ENCODE assay signal across 9 mouse cellular contexts in the genomic region with DNA sequence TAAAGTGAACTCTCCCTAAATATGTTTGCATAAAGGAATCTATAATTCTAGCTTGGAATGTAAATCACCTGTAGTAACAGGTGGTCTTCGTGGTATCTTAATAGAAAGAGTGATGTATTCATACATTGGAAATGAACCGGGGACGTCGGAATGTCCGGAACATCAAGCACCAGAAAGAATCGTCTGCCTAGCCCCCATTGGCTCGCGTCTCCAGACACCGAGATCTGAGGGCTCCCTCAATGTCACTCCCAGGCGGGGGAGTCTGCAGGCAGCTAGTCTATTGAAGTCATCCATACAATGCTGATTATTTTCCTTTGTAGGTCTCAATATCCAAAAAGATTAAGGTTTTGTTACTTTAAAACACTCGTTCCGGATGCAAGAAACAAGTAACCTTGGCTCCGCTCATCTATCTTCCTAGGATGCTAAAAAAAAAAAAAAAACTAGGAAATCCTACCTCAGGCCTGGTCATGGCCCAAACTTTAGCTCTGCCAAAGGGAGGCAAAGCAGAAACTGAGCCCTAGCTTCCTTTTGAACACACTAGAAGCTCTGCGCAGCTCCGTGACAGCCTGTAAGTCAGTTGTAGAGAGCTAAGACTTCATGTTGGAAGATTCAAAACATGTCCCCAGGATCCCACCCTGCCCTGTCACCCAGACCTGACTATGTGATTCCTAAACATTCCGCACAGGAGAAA. TPM values are rescaled to one million over a fixed set of nuclear protein-coding genes. Genes with fewer than 3 reads are reported as not detected.
A peak's percentile ranks its signal among the peaks of the same experiment; 100 is the strongest.
DNase-seq lines count a peak whose midpoint lies in the region; ATAC-seq lines count a peak whose summit lies in the region.
"Had no signal": no experiment of that assay in that cellular context is flagged by ENCODE, and none has a peak within 500 bp of the region (broad histone marks: within the 10 kb centered on the region; RNA-seq: fewer than 3 reads in every experiment).

No protein-coding gene starts in this region.

- intact Hi-C loops in heart, postnatal 25 days (cut with DNase I), result loop anchor here (2.0 to 5.0 kb wide), 2 partner anchors 15 to 156 kb away; no protein-coding TSS in a partner anchor

- WGBS in heart, embryonic 11.5 days (ENCODE audit: insufficient replicate concordance), result 17% methylated on average over 16 of the region's 16 CpGs
- WGBS in forebrain, embryonic 11.5 days, result 9% methylated on average over 16 of the region's 16 CpGs
- 10% methylated on average over 16 of the region's 16 CpGs for WGBS in neural tube, embryonic 12.5 days

- DNase-seq in heart, postnatal 25 days (ENCODE audit: low spot score), result no peak
- DNase-seq in adrenal gland, postnatal 14 days, result peak; percentile 69
- peak; percentile 72 for DNase-seq in forebrain, embryonic 11.5 days (ENCODE audit: low spot score)
- DNase-seq in kidney, postnatal 10 days, result peak; percentile 58
- DNase-seq in spleen, postnatal 4 days (ENCODE audit: low spot score in 2 of 2), result no peak
- no peak for DNase-seq in urinary bladder, adult 18-20 months (ENCODE audit: low spot score in 2 of 2)

- H3K4me3 ChIP-seq in heart, embryonic 11.5 days (ENCODE audit: low read depth, low read length), result peak overlapping the region; percentile 41
- H3K4me3 ChIP-seq in forebrain, embryonic 11.5 days (ENCODE audit: low read depth, low read length), result peak overlapping the region; percentile 30
- peak overlapping the region; percentile 38 for H3K4me3 ChIP-seq in neural tube, embryonic 12.5 days

- peak overlapping the region; percentile 96 for H3K27ac ChIP-seq in heart, embryonic 11.5 days (ENCODE audit: low read depth, low read length)
- peak overlapping the region; percentile 98 for H3K27ac ChIP-seq in forebrain, embryonic 11.5 days (ENCODE audit: low read depth, low read length)
- peak overlapping the region; percentile 96 for H3K27ac ChIP-seq in neural tube, embryonic 12.5 days

- no peak for ATAC-seq in heart, embryonic 11.5 days (replicated peaks; ENCODE audit: insufficient number of reproducible peaks, low FRiP score, low TSS enrichment)
- ATAC-seq in forebrain, embryonic 11.5 days (replicated peaks; ENCODE audit: low FRiP score), result peak; percentile 43
- ATAC-seq in neural tube, embryonic 12.5 days (ENCODE audit: low FRiP score, low read depth), result peak; percentile 72
- ATAC-seq: Patski had no signal

- peaks cover 33% of the 10 kb centered on the region for H3K4me1 ChIP-seq in heart, embryonic 11.5 days (ENCODE audit: control insufficient read depth, insufficient read depth, low read length)
- H3K4me1 ChIP-seq in forebrain, embryonic 11.5 days (replicated peaks; ENCODE audit: control insufficient read depth, insufficient read depth, low read length), result peaks cover 7% of the 10 kb centered on the region
- H3K4me1 ChIP-seq in neural tube, embryonic 12.5 days, result peaks cover 26% of the 10 kb centered on the region

- peak overlapping the region; percentile 81 for H3K4me2 ChIP-seq in heart, embryonic 11.5 days
- H3K4me2 ChIP-seq in forebrain, embryonic 11.5 days (ENCODE audit: low read depth, low read length, severe bottlenecking), result peak overlapping the region; percentile 56
- peak overlapping the region; percentile 63 for H3K4me2 ChIP-seq in neural tube, embryonic 12.5 days (replicated peaks)

- no peaks in the 10 kb centered on the region for H3K27me3 ChIP-seq in heart, embryonic 11.5 days (ENCODE audit: control insufficient read depth, insufficient read depth, low read length)
- no peaks in the 10 kb centered on the region for H3K27me3 ChIP-seq in forebrain, embryonic 11.5 days (ENCODE audit: control insufficient read depth, insufficient read depth, low read length)
- H3K27me3 ChIP-seq in neural tube, embryonic 12.5 days (replicated peaks), result no peaks in the 10 kb centered on the region
- H3K27me3 ChIP-seq: Patski had no signal

- H3K9ac ChIP-seq in heart, embryonic 11.5 days (ENCODE audit: low read depth, low read length), result peak overlapping the region; percentile 91
- H3K9ac ChIP-seq in forebrain, embryonic 11.5 days (ENCODE audit: low read length), result peak overlapping the region; percentile 79
- H3K9ac ChIP-seq in neural tube, embryonic 12.5 days, result peak overlapping the region; percentile 61

- no peaks in the 10 kb centered on the region for H3K9me3 ChIP-seq in heart, embryonic 11.5 days (replicated peaks; ENCODE audit: control insufficient read depth, low read length)
- H3K9me3 ChIP-seq in forebrain, embryonic 11.5 days (ENCODE audit: control insufficient read depth, low read length), result no peaks in the 10 kb centered on the region
- H3K9me3 ChIP-seq in neural tube, embryonic 12.5 days, result no peaks in the 10 kb centered on the region

- peaks cover 2% of the 10 kb centered on the region; the same call in 1 of the 2 replicates for H3K36me3 ChIP-seq in heart, embryonic 11.5 days (ENCODE audit: control insufficient read depth, insufficient read depth, low read length)
- H3K36me3 ChIP-seq in forebrain, embryonic 11.5 days (ENCODE audit: control insufficient read depth, insufficient read depth, low read length), result no peaks in the 10 kb centered on the region
- H3K36me3 ChIP-seq in neural tube, embryonic 12.5 days, result no peaks in the 10 kb centered on the region

RNA-seq across cellular contexts. Expression of a gene that starts 16.3 kb away (rescaled TPM):
- 52.6 and 60.6 TPM in 2 replicates for polyA plus RNA-seq in heart, embryonic 11.5 days (2014; fragmentation: Nextera tagmentation; extraction: Ambion mirVana)
- total RNA-seq in heart, postnatal 25 days (2021), result 100 to 1,000 TPM; 444 to 447 TPM
- total RNA-seq in adrenal gland, postnatal 14 days (2021), result 253 and 270 TPM in 2 replicates
- 64.6 and 66.1 TPM in 2 replicates for polyA plus RNA-seq in forebrain, embryonic 11.5 days (2014; fragmentation: Nextera tagmentation; extraction: Ambion mirVana)
- polyA plus RNA-seq in neural tube, embryonic 12.5 days (2016; fragmentation: Nextera tagmentation; extraction: Ambion mirVana), result 45.8 TPM in 2 replicates

Comparison
In these comparisons a context has a peak if more than half of its experiments do, and no peak if none do; other contexts are left out.
1. DNase-seq: peak in adrenal gland, postnatal 14 days (single experiment), forebrain, embryonic 11.5 days (single experiment) and kidney, postnatal 10 days (single experiment); none in heart, postnatal 25 days (single experiment), spleen, postnatal 4 days (0 of 2) and urinary bladder, adult 18-20 months (0 of 2).
2. Peak in every context shown above with its lines, with median percentiles within 50 percentile points of each other: H3K27ac ChIP-seq, H3K4me2 ChIP-seq, H3K4me3 ChIP-seq and H3K9ac ChIP-seq.